Comparison of ENCODE assay signal across 13 mouse cellular contexts in the genomic region with DNA sequence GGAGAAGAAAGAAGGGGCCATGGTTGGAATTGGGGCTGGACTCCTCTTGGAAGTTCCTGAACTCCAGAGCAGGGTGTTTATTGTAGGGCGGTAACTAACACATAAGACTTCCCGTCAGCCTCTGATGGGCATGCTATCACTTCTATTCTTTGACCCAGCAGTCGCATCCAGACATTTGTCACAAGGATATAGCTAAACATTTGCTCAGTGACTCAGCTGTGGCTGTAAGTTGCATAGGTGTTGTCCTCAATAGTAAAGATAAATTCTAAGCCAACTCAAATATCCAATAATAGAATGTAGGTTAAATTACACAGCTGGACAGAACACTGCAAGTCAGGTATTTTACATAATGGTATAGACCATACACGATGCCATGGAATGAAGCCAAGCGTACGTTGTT.
"Had no signal": no experiment of that assay in that cellular context is flagged by ENCODE, and none has a peak within 500 bp of the region (broad histone marks: within the 10 kb centered on the region; RNA-seq: fewer than 3 reads in every experiment).

No protein-coding gene starts in this region.

- H3K27ac ChIP-seq: kidney, embryonic 15.5 days; limb, embryonic 15.5 days; liver, embryonic 13.5 days; macrophage; midbrain, embryonic 13.5 days had no signal

- DNase-seq: kidney, adult 2 months; kidney, postnatal 14 days; layer of hippocampus, adult 9-11 months; layer of hippocampus, postnatal 36 days; liver, embryonic 13.5 days; liver, postnatal 0 days; right cerebral cortex, postnatal 14 days; thymus, postnatal 4 days had no signal

- H3K4me2 ChIP-seq: kidney, embryonic 15.5 days; limb, embryonic 15.5 days; liver, embryonic 13.5 days; midbrain, embryonic 13.5 days had no signal

- H3K9ac ChIP-seq: kidney, embryonic 15.5 days; limb, embryonic 15.5 days; liver, embryonic 13.5 days; liver, postnatal 0 days; midbrain, embryonic 13.5 days had no signal

- H3K27me3 ChIP-seq: kidney, embryonic 15.5 days; limb, embryonic 15.5 days; liver, embryonic 13.5 days; midbrain, embryonic 13.5 days had no signal

- H3K4me1 ChIP-seq: kidney, embryonic 15.5 days; limb, embryonic 15.5 days; midbrain, embryonic 13.5 days had no signal

- H3K4me3 ChIP-seq: kidney, embryonic 15.5 days; limb, embryonic 15.5 days; liver, embryonic 13.5 days; midbrain, embryonic 13.5 days had no signal

- H3K36me3 ChIP-seq: kidney, embryonic 15.5 days; limb, embryonic 15.5 days; liver, embryonic 13.5 days; midbrain, embryonic 13.5 days had no signal

- ATAC-seq: inflammation-experienced regulatory T-cells, adult 6 months; liver, postnatal 0 days; midbrain, embryonic 13.5 days had no signal

- H3K9me3 ChIP-seq: kidney, embryonic 15.5 days; limb, embryonic 15.5 days; liver, embryonic 13.5 days; midbrain, embryonic 13.5 days had no signal
